Mouse (Mus musculus): ENCODE measurements at regions not wholly inside any gene's neighbourhood (a gene's known extent, or its start where the extent isn't known, plus 50 kb on each side); places are given as distances from the start of the nearest gene placed in this dataset.
A peak's percentile ranks its signal among the peaks of the same experiment; 100 is the strongest.

DNA sequence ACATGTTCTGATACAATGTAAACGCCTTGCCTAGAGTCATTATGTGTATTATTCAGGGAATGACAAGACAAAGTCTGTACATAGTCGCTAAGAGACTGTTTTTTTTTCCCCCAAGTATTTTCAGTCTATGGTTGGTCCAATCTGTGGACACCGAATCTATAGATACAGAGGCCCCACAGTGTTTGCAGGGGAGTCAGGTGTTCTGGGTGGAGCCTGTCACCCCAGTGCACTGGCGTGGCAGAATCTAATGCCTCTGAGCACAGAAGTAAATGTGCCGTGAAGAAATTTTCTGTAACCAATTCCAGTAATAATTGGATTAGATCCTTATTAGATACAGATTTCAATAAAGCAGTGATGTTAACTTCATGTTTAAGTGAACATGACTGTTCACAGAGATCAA is 1130.1 kb upstream of the Gulo start:
- no peak for DNase-seq

DNA sequence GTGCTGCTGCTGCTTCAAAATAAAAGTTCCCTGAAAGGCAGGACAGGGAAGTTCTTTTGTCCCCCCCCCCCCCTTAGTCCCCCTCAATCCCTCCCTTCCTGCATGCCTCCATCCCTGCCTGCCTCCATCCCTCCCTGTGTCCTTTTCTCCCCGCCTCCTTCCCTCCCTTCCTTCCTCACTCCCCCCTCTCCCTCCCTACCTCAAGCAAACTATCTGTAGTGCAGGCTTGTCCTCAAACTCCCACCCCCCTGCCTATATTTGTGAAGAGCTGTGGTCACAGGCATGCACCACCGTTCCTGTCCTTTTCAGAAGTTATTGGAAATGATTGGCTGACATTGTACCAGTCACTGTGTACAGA is 1127.1 kb upstream of the Gulo start:
- no peak for DNase-seq

DNA sequence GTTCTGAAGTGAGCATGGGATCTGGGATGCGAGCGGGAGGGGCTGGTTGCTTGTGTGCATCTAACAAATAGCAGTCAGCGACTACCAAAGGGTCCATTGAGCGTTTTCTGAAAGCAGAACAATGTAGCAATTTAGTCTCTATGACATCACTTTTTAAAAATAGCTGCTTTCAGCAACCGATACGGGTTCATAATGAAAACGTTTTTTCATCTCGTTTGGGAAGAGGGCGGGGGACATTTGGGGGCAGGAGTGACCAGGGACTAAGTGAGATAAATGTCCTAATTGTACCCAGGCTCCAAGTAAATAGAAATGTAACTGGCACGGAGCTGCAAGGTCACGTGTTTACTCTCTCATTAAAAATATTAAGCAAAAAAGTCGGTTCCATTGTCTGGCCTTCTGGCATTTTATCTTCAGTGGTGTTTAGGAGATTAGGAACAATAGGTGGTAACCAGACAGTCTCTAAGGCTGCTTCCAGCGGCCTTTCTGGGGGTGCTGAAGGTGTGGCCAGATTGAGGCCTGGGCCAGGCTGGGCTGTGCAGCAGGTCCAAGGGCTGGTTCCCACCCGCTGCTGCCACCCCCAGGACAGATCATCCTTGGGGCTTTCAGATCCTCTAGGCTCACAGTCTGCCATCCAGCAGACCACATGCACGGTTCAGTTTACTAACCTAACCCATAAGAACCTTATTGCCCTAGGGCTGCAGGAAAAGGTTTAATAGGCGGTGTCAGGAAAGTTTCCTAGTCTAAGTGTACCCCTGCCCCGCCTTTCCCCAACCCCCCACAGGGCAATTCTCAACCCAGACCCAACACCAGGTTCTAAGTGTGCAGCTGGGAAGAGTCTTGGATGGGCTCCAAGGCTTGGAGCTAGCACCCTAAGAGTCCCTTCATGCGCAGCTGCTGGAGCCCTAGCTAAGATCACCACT is 1126.5 kb upstream of the Gulo start:
- DNase-seq = peak; percentile 81

DNA sequence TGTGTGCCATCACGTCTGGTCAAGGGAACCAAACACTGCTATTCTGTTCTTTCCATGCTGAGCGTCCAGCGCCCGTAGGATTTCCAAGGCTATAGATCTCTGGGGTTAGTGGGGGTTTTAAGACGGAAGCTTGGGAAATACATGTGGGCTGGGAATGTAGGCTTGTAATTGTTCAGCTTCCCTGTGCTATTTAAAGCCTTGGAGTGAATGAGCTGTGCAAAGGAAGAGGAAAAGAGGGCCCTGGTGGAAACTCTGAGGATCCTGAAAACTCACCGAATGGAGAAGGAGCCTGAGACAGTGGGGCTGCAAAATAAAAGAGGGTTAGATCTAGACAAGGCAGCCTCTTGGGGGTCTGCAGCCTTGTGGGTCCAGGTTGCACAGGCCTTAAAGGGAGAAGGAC is 1124.2 kb upstream of the Gulo start:
- DNase-seq = no peak

DNA sequence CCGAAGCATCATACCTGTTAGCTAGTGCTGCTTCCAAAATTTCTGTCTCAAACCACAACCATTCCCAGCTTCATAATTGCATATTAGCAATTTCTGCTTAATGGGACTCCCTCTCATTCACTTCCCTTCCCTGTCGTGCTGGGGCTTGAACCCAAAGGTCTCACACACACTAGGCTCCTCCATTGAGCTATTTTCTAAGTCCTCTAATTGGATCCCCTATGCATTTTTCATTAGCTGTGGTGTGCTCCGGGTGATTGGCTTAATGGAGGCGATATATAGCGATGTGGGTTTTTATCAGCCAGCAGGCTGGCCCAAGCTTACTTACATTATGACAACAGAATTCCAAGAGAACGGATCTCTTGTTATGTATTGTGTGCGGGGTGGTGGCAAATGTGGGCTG is 1118.1 kb upstream of the Gulo start:
- no peak for DNase-seq

DNA sequence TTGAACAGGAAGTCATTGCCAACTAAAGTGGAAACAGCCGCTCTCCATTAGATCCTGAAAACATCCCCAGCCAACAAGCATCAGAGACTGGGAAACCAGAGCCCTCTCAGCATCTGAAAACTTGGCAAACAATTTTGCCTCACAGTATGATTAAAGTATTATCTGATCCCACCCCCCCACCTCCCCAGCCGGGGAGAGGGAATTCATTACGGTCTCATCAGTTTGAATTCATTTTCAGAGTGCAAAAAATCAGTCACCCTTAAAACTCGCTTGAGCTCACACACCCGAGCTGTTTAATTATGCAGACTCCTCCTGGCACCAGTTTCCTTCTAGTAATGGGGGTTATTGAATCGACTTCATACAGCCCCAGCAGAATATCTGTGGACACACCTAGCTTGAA is 1117.2 kb upstream of the Gulo start:
- DNase-seq = no peak

DNA sequence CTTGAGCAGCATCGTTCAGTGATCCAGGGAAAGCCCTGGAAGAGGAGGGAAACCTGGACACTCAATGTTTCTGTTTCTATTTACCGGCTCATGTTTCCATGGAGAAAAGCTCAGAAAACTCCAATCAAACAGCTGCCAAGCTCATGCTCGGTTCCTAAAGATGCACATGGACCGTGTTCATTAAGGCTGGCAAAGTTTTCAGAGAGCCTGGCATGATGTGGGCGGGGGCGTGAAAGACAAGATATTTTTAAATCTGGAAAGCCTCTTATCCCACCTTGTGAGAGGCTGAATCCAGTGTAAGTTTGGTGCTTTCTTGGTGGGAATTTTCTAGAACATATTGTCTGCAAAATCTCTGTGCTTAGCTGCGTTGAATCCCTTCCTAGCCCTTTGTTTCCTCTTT is 1114.3 kb upstream of the Gulo start:
- DNase-seq = no peak
